Mouse (Mus musculus): ENCODE measurements around the gene Kndc1. TPM values are rescaled to one million over a fixed set of nuclear protein-coding genes. Genes with fewer than 3 reads are reported as not detected.

The Kndc1 gene
- polyA plus RNA-seq, 1 experiment from 2014 or later = 0.46 TPM

DNA sequence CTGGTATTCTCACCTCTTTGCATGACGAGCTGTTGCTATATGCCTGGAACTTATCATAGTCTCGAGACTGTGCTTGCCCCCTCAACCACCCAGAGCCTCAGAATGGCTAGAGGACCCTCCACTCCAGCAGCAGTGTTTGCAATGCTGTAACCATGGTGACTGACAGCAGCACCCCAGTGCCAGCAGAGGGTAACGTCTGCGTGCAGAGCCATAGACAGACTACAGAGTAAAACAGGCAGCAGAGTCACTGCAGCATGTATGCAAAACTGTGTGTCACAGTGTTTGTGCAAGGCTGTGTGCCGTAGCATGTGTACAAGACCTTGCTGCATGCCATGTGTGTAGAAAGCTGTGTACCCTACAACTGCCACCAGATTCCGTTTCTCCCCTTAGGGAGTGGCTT lies 15.0 kb downstream of the Kndc1 start:
- H3K9me3 ChIP-seq (ENCODE audit: control insufficient read depth, low read depth, low read length) = no peaks in the 10 kb centered on the region
- 50% methylated on average over 6 of the region's 6 CpGs for WGBS
- H3K9ac ChIP-seq (replicated peaks; ENCODE audit: low read depth, low read length) = no peak overlapping the region
- H3K36me3 ChIP-seq (ENCODE audit: control insufficient read depth, insufficient read depth, low read length) = no peaks in the 10 kb centered on the region
- H3K4me3 ChIP-seq (ENCODE audit: low read depth, low read length) = no peak overlapping the region
- no peak overlapping the region for H3K27ac ChIP-seq (ENCODE audit: low read length)
- H3K27me3 ChIP-seq (ENCODE audit: control insufficient read depth, insufficient read depth, low read length) = no peaks in the 10 kb centered on the region
- no peak for ATAC-seq (ENCODE audit: insufficient number of reproducible peaks, insufficient read depth, low FRiP score, low read depth)
- peaks cover 11% of the 10 kb centered on the region; the same call in 1 of the 2 replicates for H3K4me1 ChIP-seq (ENCODE audit: control insufficient read depth, insufficient read depth, low read length)
- H3K4me2 ChIP-seq (replicated peaks; ENCODE audit: low read depth, low read length) = no peak overlapping the region

DNA sequence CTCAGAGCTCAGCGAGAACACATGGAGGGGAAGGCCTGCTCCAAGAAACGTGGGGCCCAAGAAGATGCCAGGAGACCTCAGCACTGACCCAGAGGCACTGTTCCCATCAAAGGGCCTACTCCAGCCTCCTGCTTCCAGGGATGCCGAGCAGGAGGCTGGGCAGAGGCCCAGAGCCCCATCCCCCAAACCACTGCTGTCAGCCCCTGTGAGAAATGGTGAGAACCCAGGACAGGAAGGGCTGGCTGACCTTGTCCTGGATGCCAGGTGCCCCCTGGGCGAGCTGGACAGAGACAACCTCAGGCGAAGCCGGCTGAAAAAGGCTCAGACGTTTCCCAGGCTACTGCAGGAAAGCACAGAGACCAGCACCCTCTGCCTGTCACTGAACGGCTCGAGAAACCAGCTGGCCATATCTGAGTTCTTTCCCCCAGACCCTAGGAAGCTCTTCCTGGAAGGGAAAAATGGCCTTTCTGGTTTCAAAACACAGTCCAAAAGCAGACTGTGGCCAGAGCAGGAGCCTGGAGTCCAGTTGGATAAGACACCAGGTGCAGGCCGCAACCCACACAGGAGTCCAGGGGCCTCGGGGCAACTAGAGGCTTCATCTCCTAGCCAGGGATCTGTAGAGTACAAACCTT lies 15.8 kb downstream of the Kndc1 start:
- Histone ChIP-seq H3K4me3 (ENCODE audit: low read depth, low read length) (no peak overlapping the region), H3K27me3 (ENCODE audit: control insufficient read depth, insufficient read depth, low read length) (no peaks in the 10 kb centered on the region), H3K27ac (ENCODE audit: low read length) (no peak overlapping the region), H3K4me2 (replicated peaks; ENCODE audit: low read depth, low read length) (no peak overlapping the region), H3K9ac (replicated peaks; ENCODE audit: low read depth, low read length) (no peak overlapping the region), H3K36me3 (ENCODE audit: control insufficient read depth, insufficient read depth, low read length) (no peaks in the 10 kb centered on the region), H3K4me1 (ENCODE audit: control insufficient read depth, insufficient read depth, low read length) (peaks cover 14% of the 10 kb centered on the region; the same call in 1 of the 2 replicates), H3K9me3 (ENCODE audit: control insufficient read depth, low read depth, low read length) (no peaks in the 10 kb centered on the region)
- 48% methylated on average over 11 of the region's 11 CpGs for WGBS
- ATAC-seq (ENCODE audit: insufficient number of reproducible peaks, insufficient read depth, low FRiP score, low read depth) = no peak

DNA sequence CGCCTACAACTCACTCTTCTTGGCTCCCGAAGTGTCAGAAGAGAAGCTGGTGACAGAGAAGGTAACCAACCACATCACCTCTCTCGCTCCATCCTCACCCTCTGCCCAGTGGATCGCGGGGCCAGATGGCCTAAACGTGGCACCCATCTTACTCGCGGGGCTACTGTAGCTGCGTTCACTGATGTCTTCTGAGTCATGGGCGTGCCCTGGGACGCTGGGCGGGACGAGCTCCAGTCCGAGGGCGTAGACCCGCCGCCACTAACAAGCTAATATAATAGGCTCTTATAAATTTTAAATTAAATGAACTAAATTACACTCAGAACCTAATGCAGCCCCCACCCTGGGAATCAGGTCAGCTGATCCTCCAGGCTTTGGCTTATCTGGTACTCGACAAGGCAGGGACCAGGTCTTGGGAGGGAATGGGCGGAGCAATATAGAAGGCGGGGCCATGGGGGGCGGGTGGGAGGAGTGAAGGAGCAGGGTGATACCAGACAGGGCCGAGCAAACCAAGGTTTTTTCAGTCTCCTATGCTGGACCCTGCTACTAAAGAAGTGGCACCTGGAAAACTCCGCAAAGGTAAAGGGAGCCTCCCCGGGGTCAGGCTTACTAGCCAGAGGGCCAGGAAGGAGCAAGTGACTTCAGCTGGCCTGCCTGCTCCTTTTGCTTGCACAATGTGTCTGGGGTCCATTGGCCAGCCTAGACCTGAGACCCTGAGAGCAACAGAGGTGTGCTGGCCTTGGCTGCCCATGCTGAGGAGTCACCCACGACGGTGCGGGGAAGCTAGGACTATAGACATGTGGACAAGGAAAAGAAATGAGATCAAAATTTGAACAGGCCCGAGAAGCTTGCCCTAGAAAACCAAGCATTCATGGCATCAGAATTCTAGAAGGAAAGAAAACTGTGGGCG lies 19.9 kb downstream of the Kndc1 start:
- Histone ChIP-seq H3K36me3 (ENCODE audit: control insufficient read depth, insufficient read depth, low read length) (no peaks in the 10 kb centered on the region), H3K9ac (replicated peaks; ENCODE audit: low read depth, low read length) (no peak overlapping the region), H3K4me2 (replicated peaks; ENCODE audit: low read depth, low read length) (peak overlapping the region; percentile 44), H3K27ac (ENCODE audit: low read length) (no peak overlapping the region), H3K9me3 (ENCODE audit: control insufficient read depth, low read depth, low read length) (no peaks in the 10 kb centered on the region), H3K27me3 (ENCODE audit: control insufficient read depth, insufficient read depth, low read length) (no peaks in the 10 kb centered on the region), H3K4me1 (ENCODE audit: control insufficient read depth, insufficient read depth, low read length) (peaks cover 16% of the 10 kb centered on the region; the same call in 1 of the 2 replicates), H3K4me3 (ENCODE audit: low read depth, low read length) (peak overlapping the region; percentile 31)
- peak; percentile 66 for ATAC-seq (ENCODE audit: insufficient number of reproducible peaks, insufficient read depth, low FRiP score, low read depth)
- WGBS = 13% methylated on average over 29 of the region's 29 CpGs

GRCm38 (mm10) chr7:139915646-139916257 lies 21.3 kb downstream of the Kndc1 start:
- H3K9ac ChIP-seq (replicated peaks; ENCODE audit: low read depth, low read length) = no peak overlapping the region
- H3K4me2 ChIP-seq (replicated peaks; ENCODE audit: low read depth, low read length) = peak overlapping the region; percentile 20; the same call in 1 of the 2 replicates
- H3K4me1 ChIP-seq (ENCODE audit: control insufficient read depth, insufficient read depth, low read length) = peaks cover 9% of the 10 kb centered on the region; the same call in 1 of the 2 replicates
- no peak overlapping the region for H3K27ac ChIP-seq (ENCODE audit: low read length)
- H3K4me3 ChIP-seq (ENCODE audit: low read depth, low read length) = no peak overlapping the region
- H3K36me3 ChIP-seq (ENCODE audit: control insufficient read depth, insufficient read depth, low read length) = no peaks in the 10 kb centered on the region
- no peaks in the 10 kb centered on the region for H3K27me3 ChIP-seq (ENCODE audit: control insufficient read depth, insufficient read depth, low read length)
- 8% methylated on average over 14 of the region's 14 CpGs for WGBS
- no peak for ATAC-seq (ENCODE audit: insufficient number of reproducible peaks, insufficient read depth, low FRiP score, low read depth)
- H3K9me3 ChIP-seq (ENCODE audit: control insufficient read depth, low read depth, low read length) = no peaks in the 10 kb centered on the region

- ATAC-seq (ENCODE audit: insufficient number of reproducible peaks, insufficient read depth, low FRiP score, low read depth) = no peak
- H3K4me1 ChIP-seq (ENCODE audit: control insufficient read depth, insufficient read depth, low read length) = peaks cover 9% of the 10 kb centered on the region; the same call in 1 of the 2 replicates
- no peaks in the 10 kb centered on the region for H3K27me3 ChIP-seq (ENCODE audit: control insufficient read depth, insufficient read depth, low read length)
- WGBS = 0% methylated on average over 1 of the region's 1 CpGs
- H3K9ac ChIP-seq (replicated peaks; ENCODE audit: low read depth, low read length) = no peak overlapping the region
- H3K4me3 ChIP-seq (ENCODE audit: low read depth, low read length) = no peak overlapping the region
- H3K4me2 ChIP-seq (replicated peaks; ENCODE audit: low read depth, low read length) = no peak overlapping the region
- no peaks in the 10 kb centered on the region for H3K9me3 ChIP-seq (ENCODE audit: control insufficient read depth, low read depth, low read length)
- no peaks in the 10 kb centered on the region for H3K36me3 ChIP-seq (ENCODE audit: control insufficient read depth, insufficient read depth, low read length)
- H3K27ac ChIP-seq (ENCODE audit: low read length) = no peak overlapping the region
Measured at GRCm38 (mm10) chr7:139916345-139916744, 21.8 kb downstream of the Kndc1 start.

DNA sequence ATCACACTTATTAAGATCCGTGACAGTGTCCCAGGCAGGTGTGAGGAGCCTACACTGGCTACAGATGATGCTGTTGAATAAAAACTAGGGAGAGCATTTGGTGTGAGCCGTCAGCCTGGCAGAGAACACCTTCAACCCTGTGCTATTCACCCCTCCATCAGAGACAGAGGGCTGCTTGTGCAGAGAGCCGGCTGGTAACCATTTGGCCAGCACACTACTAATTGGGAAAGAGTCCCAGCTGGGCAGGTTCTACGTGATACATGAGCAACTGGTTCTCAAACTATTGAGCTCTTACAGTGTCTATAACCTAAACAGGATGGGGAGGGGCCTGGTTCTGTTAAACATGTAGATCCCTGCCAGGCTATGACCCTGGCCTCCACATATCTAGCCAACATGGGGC lies 23.8 kb downstream of the Kndc1 start:
- Histone ChIP-seq H3K27ac (ENCODE audit: low read length) (no peak overlapping the region), H3K27me3 (ENCODE audit: control insufficient read depth, insufficient read depth, low read length) (no peaks in the 10 kb centered on the region), H3K9me3 (ENCODE audit: control insufficient read depth, low read depth, low read length) (no peaks in the 10 kb centered on the region), H3K4me3 (ENCODE audit: low read depth, low read length) (no peak overlapping the region), H3K9ac (replicated peaks; ENCODE audit: low read depth, low read length) (no peak overlapping the region), H3K4me1 (ENCODE audit: control insufficient read depth, insufficient read depth, low read length) (peaks cover 9% of the 10 kb centered on the region; the same call in 1 of the 2 replicates), H3K4me2 (replicated peaks; ENCODE audit: low read depth, low read length) (no peak overlapping the region), H3K36me3 (ENCODE audit: control insufficient read depth, insufficient read depth, low read length) (no peaks in the 10 kb centered on the region)
- WGBS = 79% methylated on average over 4 of the region's 4 CpGs
- ATAC-seq (ENCODE audit: insufficient number of reproducible peaks, insufficient read depth, low FRiP score, low read depth) = no peak

GRCm38 (mm10) chr7:139930732-139931131 lies 36.2 kb downstream of the Kndc1 start:
- Histone ChIP-seq H3K9me3 (ENCODE audit: control insufficient read depth, low read depth, low read length) (no peaks in the 10 kb centered on the region), H3K4me2 (replicated peaks; ENCODE audit: low read depth, low read length) (no peak overlapping the region), H3K27me3 (ENCODE audit: control insufficient read depth, insufficient read depth, low read length) (no peaks in the 10 kb centered on the region), H3K9ac (replicated peaks; ENCODE audit: low read depth, low read length) (no peak overlapping the region), H3K4me3 (ENCODE audit: low read depth, low read length) (no peak overlapping the region), H3K27ac (ENCODE audit: low read length) (no peak overlapping the region), H3K4me1 (ENCODE audit: control insufficient read depth, insufficient read depth, low read length) (no peaks in the 10 kb centered on the region), H3K36me3 (ENCODE audit: control insufficient read depth, insufficient read depth, low read length) (no peaks in the 10 kb centered on the region)
- no peak for ATAC-seq (ENCODE audit: insufficient number of reproducible peaks, insufficient read depth, low FRiP score, low read depth)
- 10% methylated on average over 11 of the region's 11 CpGs for WGBS

DNA sequence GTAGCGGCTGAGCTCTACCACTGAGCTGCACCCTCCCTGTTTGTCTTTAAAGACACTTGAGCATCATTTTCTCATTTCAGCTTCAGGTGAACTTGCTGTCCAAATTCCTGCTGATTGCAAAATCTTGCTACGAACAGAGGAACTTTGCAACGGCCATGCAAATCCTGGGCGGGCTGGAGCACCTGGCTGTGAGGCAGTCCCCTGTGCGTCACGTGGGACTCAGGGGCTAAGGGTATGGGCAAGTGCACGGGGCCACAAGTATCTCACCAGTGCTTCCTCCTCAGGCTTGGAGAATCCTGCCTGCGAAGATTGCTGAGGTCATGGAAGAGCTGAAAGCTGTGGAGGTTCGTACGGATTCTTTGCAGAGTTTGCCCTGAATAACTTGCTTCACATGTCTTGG lies 42.2 kb downstream of the Kndc1 start:
- Histone ChIP-seq H3K27me3 (ENCODE audit: control insufficient read depth, insufficient read depth, low read length) (0 out of 2 replicates have a peak, but pooled peaks cover under 1% of the 10 kb centered on the region), H3K4me2 (replicated peaks; ENCODE audit: low read depth, low read length) (no peak overlapping the region), H3K9ac (replicated peaks; ENCODE audit: low read depth, low read length) (no peak overlapping the region), H3K4me3 (ENCODE audit: low read depth, low read length) (no peak overlapping the region), H3K4me1 (ENCODE audit: control insufficient read depth, insufficient read depth, low read length) (no peaks in the 10 kb centered on the region), H3K9me3 (ENCODE audit: control insufficient read depth, low read depth, low read length) (no peaks in the 10 kb centered on the region), H3K27ac (ENCODE audit: low read length) (no peak overlapping the region), H3K36me3 (ENCODE audit: control insufficient read depth, insufficient read depth, low read length) (no peaks in the 10 kb centered on the region)
- WGBS = 85% methylated on average over 10 of the region's 10 CpGs
- ATAC-seq (ENCODE audit: insufficient number of reproducible peaks, insufficient read depth, low FRiP score, low read depth) = no peak

Data from stomach, embryonic 14.5 days (tissue).